Mouse (Mus musculus) ES-Bruce4 (cell line): ENCODE measurements around the gene Asap3.

Experiments used
- CTCF ChIP-seq: IDR thresholded peaks from one replicate; pipeline ENCODE4 v1.8.1; 2011; ENCODE audit warnings: low read depth, low read length
- POLR2A ChIP-seq: IDR thresholded peaks from one replicate; pipeline ENCODE4 v1.8.1; 2011; ENCODE audit warnings: low read length; ENCODE audit not compliant: insufficient read depth

- TF ChIP-seq POLR2A (no peak), CTCF (no peak)
Measured at GRCm38 (mm10) chr4:136285348-136285810, 79.2 kb downstream of the Asap3 start.
